Mouse (Mus musculus) activated CD4-positive, CD25-positive, alpha-beta regulatory T cell, adult 4 months (primary cell): Measurements from ENCODE around the gene Atxn7. TPM values are rescaled to one million over a fixed set of nuclear protein-coding genes. Genes with fewer than 3 reads are reported as not detected.
"Not testable (repeated sequence)": the region's sequence is repeated elsewhere in the genome, so short reads cannot be mapped to it uniquely, and the experiment has no call there.

Experiments used
- ATAC-seq: one replicate; pipeline ENCODE4 v1.8.0; 2017
- polyA plus RNA-seq, 2 experiments: library from polyadenylated mRNA; unstranded; fragments of 100-300 nt; shearing (Covaris generic); gene quantifications; one replicate each; pipeline ENCODE4 v1.2.1; 2017

Atxn7 gene
- polyA plus RNA-seq, 2 experiments from 2014 or later = 10.9 to 13.3 TPM

DNA sequence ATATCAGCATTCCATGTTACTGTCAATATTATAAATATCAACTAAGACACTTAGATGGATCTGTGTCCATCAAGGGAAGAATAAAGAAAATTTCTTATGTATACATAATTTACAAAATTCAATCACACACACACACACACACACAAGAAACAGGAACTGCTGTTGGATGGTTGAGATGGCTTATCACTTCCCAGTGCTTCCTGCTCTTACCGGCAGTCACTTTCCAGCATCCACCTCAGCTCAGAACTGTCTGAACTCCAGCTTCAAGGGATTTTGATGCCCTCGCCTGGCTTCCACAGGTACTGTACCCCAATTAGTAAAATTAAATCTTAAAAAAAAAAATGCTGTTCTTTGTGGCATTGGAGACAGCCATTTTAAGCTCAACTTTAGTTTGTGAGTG, 27.2 kb downstream of the Atxn7 start:
- no peak for ATAC-seq

DNA sequence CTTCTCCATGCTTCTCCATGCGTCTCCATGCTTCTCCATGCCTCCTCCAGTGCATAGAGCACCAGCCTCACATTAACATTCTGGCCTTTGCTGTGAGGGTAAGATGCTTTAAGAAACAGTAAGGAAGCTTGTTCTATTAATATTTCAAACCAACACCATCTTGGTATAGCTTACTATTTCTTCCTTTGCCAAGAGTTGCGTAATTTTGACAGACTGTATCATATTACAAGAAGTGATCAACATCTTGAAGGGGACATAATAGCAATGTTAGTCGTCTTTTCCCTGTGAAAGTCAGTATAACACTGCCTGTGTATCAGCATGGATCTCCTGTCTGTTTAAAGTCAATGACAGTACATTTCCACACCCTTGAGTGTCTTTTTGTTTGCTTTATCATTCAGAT, 29.5 kb downstream of the Atxn7 start:
- no peak for ATAC-seq

DNA sequence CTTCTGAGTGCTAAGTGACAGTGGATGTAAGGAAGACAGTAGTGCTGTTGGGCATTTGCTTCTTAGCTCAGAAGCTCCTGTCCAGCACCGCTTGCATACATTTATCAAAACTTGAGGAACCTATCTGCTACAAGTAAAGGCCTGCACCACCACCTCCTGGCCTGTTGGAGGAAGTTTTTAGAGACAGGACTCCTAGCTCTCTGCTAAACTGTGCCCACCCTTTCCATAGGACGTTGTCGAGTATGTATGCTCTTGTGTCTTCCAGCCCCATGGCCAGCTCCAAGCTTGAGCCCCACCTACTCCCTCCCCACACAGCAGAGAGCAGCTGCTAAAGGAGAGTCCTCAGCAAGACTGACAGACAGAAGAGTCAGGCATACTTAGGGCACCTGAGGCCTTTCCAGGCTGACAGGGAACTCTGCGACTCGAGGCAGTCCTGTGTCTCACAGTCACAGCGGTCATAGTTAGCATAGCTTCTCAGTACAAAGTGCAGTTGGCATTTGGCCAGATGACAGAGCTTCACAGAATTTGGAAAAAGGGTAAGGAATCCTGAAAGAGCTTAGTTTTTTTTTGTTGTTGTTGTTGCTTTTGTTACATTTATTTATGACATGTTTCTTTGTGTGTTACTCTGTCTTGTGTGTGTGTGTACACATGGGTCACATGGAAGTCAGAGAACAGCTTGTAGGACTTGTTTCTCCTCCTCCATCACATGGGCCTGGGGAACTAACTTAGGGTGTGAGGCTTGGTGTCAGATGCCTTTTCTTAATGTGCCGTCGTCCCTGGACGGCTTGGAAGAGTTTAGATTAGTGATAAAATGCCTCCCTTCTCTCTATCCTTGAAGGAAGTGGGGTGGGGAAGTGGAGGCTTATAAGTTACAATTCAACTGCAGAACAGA, 34.2 kb downstream of the Atxn7 start:
- no peak for ATAC-seq

DNA sequence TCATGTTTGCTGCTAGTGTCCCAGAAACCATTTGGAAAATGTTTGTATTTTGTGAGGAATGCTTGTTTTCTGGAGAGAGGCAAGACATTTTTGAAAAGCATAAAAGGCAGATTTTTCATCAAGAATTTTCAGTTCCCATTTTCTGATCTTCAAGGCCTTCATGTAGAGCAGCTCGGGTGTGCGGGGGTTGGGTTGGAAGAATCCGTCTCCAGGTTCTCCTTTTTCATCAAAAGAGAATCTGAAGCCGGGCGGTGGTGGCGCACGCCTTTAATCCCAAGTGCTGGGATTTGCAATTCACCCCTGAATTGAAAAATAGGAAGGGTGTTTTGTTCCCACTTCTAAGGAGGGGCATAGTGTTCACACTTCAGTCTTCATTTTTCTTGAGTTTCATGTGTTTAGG, 41.5 kb downstream of the Atxn7 start:
- no peak for ATAC-seq

DNA sequence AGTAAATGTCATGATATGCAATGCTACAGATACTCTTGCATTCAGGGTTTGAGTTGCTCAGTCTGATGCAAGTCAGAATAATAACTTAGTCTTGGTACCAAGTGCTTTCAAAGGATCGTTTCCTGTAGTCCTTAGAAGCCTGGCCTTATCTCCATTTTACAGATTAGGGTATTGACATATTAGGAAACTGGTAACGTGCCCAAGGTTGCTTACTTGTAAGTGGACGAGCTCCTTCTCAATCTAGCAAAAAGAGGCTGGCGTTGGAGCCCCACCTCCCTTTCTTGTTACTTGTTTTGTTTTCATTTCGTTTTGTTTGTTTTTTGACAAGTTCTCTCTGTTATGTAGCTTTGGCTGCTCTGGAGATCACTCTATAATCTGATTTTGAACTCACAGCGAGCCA, 48.5 kb downstream of the Atxn7 start:
- no peak for ATAC-seq

DNA sequence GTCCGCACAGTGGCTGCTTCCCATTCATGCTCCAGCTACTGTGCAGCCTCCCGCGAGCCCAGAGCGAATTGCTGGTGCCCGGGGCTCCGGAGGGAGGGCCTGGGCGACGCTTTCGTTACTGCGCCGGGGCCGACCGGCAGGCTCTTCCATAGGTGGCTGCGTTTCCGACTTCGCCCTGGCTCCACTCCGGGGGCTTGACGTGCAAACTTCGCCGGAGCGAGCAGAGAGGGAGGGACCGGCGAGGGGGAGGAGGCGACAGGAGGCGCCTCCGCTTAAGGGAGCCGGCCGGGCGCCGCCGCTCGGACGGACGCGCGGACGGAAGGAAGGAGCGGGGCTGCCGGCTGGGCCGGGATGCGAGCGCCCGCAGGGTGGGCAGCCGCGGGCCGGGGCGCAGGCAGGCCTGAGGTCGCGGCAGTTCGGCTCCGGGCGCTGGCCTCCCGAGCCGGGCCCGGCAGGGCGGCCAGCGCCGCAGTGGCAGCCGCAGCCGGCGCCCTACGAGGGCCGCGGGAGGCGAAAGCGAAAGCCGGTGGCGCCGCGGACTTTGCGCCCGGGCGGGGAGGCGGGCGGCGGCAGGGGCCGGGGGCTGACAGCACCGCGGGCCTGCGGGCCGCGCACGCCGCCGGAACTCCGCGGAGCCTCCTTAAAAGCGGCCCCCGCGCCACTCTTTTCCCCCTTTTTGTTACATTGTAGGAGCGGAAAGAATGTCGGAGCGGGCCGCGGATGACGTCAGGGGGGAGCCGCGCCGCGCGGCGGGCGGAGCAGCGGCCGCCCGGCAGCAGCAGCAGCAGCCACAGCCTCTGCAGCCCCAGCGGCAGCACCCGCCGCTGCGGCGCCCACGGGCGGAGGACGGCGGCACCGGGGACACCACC, 51.4 kb downstream of the Atxn7 start:
- ATAC-seq = peak; percentile 87

DNA sequence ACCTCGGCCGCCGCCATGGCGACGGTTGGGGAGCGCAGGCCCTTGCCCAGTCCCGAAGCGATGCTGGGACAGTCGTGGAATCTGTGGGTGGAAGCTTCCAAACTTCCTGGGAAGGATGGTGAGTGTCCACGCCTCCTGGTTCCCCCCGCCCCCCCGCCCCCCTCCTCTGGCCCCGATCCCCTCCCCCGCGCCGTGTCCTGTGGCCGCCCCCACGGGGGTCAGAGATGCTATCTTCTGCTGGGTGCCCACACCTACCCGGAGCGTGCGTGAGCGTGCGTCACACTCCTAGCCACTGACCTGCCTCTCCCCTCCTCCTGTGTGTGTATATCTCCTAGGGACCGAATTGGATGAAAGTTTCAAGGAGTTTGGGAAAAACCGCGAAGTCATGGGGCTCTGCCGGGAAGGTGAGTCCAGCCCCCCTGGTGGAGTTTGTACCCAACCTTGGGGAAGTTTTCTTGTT, 52.0 kb downstream of the Atxn7 start:
- no peak for ATAC-seq

DNA sequence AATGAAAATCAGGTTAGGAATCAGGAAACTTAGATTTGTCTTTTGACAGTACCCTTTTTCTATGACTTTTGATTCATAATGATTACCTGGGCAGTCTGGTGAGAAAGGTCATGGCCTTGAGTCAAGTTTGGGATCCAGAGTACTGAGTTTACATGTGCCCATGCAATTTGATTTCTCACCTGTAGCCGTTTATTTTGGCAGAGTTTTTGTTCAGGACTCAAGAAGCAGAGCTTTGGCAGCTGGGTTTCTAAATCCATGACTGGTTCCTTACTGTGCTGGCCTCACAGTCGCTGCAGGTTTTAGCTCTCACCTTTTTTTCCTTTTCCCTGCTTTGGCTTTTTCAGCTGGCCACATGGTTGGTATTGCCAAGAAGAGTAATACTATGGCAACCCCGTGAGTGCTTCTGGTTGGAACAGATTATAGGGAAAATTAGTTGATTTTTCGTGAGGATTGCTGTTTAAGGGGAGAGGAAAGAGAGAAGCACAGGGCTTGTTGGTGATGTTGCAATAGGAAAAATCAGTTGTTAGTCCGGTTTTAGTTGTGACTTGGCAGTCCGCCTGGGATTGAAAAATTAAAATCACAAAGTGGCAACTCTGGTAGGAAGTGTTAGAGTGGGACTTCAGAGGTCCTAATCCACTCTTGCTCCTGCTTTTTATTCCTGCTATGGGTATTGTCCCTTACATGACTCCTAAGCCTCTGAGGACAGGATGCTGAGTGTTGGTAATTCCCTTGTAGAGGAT, 53.6 kb downstream of the Atxn7 start:
- no peak for ATAC-seq

DNA sequence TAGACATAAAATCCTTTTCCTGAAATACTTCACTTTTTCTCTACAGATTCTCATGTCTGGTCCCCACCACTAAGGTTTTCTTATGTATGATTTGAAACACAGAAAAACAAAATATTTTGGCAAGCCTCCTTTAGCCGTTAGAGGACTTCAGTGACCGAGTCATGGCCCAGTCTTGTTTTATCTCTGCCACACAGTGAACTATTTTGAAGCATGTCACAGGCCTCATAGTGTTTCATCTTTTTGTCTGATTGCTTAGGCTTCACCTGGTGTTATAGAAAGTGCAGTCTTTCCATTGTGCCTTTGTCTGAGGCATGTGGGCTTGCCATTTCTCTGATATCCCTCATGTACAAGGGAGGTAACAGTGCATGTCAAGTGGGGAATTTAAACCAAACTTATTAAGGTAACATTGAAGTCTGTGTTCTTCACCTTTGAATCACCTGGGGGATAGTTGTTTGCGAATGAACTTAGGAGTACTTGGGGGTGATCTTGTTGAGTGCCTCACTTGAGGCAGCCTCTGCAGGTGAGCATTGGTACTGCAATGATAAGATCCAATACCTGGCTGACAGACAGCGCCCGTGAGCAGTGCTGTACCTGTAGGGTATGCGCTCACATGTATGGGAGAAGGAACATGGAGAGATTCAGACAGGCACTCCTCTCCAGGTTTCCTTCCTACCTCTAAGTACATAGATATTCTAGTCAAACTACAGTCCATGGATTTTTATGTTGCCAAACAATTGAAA, 58.1 kb downstream of the Atxn7 start:
- ATAC-seq = peak; percentile 90

DNA sequence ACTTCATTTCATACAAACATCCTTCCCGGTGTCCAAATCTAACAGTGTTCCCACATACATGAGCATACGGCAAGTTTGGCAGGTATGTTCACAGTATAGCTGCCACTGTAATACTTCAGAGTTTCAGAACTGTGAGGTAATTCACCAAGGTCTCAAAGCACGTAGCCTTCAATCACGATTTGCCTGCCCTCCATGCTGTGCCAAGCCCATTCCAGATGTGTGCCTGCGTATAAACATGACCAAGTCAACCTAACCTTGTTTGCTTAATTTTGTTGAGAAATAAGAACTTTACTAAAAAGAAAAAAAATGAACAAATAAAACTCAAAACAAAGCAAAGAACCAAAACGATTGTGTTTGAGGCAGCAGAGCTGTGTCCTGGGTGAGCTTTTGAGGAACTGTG, 60.0 kb downstream of the Atxn7 start:
- no peak for ATAC-seq

DNA sequence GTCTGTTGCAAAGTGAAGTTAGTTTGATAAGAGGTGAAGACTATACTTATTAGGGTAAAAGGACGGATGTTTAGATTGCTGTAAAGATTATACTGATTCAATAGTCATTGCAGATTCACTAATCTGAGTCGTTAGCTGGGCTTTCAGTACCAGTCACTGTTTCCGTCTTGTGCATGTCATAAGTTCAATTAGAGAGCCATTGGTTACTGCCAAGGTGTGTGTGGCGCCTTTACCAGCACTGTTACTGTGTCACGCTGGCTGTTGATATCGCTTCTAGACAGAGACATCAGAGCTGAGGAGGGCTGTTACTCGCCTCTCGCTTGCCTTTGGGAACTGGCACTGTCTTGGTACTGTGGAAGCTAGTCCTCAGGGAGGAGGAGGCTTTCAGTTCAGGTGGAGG, 64.6 kb downstream of the Atxn7 start:
- peak; percentile 73 for ATAC-seq

DNA sequence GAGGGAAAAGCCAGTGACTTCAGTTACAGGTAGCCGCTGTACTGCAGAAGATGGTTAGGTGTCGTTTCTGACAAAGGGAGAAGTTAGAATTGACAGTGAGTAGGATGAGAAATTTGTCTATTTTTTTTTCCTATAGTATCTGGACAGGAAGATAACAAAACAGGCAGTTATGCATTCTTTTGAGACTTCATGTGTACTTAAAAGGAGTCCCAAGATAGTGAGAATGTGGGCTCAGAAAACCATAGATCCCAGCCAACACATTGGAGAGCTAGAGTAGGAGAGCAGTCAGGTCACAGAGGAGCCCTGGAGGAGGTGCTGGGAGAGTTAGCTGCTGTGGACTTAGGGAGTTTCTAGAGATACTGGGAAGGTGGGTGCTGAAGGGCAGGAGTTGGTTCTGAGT, 69.4 kb downstream of the Atxn7 start:
- no peak for ATAC-seq

DNA sequence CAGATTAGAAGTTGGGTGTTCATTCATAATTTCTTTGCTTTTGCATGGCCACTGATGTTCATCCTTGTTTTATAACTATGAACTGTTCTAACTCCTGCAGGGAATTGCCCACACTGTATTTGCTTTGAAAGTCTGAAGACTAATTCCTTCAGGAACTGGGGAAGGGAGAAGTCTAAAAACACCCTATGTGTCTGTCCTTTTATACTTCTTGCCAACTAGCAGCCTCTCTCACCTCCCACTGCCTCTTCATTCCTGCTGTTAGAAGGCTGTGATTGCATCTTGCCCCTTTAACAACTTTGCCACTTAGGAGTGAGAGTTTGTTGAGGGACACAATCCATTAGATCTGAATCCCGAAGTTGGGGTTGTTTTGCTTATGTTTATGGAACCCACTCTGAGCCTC, 71.6 kb downstream of the Atxn7 start:
- no peak for ATAC-seq

DNA sequence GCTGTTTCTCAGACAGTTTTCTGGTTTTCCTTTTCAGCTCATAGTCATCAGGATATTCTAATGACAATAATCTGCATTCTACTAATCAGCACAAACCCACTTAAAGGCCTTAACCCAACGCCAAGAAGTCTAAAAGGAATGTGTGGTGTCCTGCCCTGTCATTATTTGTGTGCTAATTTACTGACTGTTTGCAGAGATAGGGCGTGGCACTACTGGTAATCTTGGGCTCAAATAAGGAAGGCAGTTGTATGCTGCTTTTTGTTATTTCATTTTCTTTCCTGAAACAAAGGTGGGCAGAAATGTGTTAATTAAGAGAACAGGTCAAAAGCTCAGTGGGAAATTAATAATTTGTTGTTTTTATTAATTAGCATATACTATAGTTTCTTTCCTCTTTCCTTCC, 75.1 kb downstream of the Atxn7 start:
- ATAC-seq = no peak

DNA sequence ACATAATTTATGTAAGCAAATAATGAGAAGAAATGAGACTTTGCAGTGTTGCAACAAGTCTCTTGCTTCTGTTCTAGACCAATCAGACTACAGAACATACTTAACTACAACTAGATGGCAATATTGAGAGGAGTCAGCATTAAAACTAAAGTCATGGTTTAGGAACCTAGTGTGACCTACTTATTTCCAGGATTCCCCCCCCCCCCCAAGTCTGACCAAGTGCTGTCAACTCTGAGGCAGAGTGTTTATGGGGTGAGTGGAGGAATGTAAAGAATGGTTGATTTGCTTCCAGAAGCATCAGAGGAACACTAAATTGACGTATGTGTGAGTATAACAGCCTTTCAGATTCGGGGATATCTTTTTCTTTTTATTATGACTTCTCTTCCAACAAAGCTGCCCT, 77.0 kb downstream of the Atxn7 start:
- no peak for ATAC-seq

DNA sequence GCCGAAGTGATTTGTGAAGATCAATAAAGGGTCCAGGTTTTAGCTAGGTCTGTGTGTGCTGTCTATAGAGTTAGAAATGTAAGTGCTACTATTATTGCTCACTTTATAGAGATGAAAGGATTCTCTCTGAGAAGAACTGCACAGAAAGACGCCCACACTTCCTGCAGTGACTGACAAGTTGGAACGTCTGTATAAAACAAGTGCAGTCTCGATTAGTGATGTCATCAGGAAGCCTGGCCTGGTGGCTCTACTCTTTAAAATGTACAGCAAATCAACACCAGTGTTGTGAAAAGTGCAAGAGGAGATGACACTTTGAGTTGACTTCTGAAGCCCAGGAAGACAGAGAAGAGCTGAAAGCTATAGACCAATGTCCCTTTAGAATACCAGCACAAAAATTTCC, 81.1 kb downstream of the Atxn7 start:
- peak; percentile 100 for ATAC-seq

DNA sequence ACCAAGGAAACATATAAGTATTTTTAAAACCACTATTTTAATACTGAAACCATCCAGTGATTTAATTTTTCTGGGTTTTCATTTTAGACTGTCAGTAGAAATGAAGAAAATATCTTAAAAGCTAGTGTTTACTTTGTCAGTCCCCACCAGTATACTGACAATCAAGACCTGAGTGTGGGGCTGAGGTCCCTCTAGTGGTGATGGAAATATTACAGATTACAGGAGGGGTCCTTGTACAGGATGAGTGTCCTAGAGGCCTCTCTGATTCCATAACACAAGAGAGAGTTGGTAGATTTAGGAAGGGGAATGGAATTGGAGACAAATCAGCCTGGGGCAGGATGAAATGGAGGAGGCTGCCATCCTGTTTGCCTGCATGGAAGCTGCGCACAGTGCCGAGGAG, 93.1 kb downstream of the Atxn7 start:
- peak; percentile 91 for ATAC-seq

DNA sequence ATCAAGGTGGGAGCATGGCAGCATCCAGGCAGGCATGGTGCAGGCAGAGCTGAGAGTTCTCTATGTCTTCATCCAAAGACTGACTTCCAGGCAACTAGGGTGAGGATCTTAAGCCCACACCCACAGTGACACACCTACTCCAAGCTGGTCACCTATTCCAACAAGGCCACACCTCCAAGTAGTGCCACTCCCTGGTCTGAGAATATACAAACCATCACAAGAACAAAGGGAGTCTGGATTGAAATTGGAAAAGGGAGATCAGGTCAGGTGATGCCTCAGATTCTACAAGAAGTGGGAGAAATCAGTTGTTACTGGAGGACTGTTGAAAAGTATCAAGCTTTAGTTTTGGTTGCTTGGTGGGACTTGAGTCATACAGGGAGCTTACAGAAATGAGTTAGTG, 98.4 kb downstream of the Atxn7 start:
- not testable (repeated sequence) for ATAC-seq

DNA sequence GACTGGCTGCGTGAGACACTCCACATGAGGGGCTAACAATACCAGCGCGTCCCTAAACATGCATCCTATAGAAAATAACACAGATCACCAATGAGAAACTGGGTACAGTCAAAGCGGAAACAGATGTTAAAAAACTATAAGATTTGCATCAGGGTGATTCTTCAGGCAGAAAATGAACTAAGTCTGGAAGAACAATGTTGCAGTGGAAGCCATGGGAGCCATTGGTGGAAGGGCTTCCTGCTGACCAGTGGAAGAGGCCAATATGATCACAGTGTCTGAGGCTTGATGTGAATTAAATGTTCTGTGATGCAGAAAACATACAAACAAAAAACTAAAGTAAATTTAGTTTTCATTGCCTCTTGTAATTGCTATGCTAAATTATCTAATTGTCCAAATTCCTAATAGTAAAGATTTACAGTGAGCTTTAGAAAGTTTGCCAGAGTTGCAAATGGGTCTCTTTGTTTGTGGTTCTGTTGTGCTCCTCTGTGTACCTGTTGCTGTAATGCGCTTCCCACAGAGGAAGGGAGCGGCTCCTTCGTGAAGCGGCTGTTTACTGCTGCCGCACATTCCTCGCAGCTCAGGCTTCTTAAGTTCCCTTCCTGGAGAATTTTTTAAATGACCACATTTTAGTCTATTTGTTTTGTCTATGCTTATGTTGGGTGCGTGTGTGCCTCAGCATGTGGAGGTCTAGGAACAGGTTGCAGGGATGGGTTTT, 101.4 kb downstream of the Atxn7 start:
- no peak for ATAC-seq

DNA sequence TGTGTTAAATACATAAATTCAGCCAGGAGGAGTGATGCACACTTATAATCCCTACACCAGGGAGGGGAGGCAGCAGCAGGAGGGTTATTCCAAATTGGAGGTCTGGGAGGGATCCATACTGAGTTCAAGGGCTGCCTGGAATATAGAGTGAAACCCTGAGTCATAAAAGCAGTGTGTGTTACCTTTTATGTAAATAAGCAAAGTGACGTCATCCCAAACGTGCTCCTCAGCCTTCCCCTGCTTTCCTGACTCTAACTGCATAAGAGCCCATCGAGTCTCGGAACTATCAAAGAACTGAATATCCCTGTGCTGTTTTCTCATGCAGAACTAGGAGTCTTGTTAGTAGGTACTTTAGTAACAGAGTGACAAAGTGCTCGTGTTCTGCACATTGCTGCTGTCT, 102.1 kb downstream of the Atxn7 start:
- ATAC-seq = no peak

DNA sequence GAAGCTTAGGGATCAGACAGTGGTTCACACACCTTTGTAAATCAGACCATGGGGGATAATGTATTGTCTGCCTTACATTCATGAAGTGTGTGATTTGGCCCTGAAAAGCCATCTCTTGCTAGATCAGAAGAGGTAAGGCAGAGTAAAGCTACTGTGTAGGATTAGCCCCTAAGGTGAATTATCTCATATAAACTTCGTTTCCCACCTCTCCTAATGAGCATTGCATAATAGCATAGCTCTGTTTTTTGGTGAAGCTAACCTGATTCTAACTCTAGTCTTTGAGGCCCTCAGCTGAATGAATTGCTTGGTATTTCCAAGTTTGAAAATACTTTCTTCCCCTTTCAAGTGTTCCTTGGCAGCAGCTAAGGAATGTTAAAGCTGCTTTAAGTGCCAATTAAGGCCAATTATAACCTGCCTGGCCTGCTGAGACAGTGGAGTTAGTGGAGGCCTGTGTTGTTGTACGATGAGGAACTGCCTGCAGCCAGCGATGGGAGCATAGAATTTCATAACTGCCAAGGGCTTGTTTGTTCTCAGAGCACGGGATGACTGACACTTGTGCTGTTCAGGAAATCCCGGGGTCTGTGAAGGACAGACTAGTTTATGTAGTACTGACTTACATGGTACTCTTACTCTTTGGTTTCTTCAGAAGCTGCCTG, 103.4 kb downstream of the Atxn7 start:
- no peak for ATAC-seq
